Mouse (Mus musculus) subcutaneous adipose tissue, adult 2 months (tissue): Measurements from ENCODE around the gene Tspan13. TPM values are rescaled to one million over a fixed set of nuclear protein-coding genes. Genes with fewer than 3 reads are reported as not detected.

Source experiments
- polyA plus RNA-seq: library from polyadenylated mRNA; depleted of rRNA; stranded (reverse); fragments of >200 nt; gene quantifications from 2 replicates; pipeline ENCODE4 v1.2.3, GENCODE M21; 2012; ENCODE audit warnings: low replicate concordance; rRNA removed

Tspan13 gene
- polyA plus RNA-seq: 103 and 279 TPM in 2 replicates

DNA sequence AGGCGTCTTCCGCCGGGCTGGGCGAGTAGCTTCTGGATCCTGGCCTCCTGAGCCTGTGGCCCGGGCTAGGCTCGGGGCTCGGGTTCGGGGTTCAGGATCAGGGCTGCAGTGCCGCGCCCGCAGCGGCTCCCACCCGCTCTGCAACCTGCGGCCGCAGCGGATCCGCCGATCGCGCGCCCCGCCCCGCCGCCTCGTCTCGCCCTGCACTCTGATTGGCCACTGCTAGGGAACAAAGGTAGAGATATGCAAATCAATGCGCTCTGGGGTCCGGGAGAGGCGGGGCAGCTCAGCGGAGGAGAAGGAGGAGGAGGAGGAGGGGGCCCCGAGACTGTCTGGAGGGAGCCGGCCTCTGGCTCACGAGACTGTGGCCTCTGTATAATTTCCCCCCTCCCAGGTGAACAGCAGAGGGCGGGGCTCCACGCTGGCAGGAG is at the start of gene Tspan13:
Gene Tspan13 (minus strand): TSS at position 153 of the 431 bp plus-strand sequence.

DNA sequence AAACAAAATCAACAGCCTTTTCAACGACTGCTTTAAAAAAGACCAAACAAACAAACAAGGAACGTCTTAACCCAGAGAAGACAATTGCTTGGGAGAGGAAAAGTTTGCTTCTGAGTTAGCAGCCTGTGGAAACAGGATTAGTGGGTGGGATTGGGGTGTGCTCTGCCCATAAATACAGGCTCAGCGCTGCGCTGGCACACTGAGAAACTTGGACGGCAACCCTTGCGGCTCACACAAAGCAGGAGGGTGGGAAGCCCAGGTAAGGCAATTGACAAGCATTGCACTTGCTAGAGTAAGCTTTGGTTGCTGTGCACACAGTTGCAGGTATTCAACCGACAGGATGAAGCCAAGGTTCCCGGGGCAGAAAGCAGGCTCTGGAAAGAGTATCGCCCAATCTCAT is 49.6 kb downstream of the Tspan13 start, which contains the start of gene Agr2:
Gene Agr2 (plus strand): TSS at position 197 of the 400 bp plus-strand sequence.

Other genes with a start within 250 kb of the Tspan13 start
- not detected in 2 replicates for gene Agr3, start 116.9 kb downstream of the Tspan13 start, polyA plus RNA-seq
- gene Agr2, start 49.6 kb downstream of the Tspan13 start, polyA plus RNA-seq: 0.49 and 7.2 TPM in 2 replicates
- 12.8 and 18.5 TPM in 2 replicates for gene Ankmy2, start 114.6 kb upstream of the Tspan13 start, polyA plus RNA-seq
- 13.4 and 39.0 TPM in 2 replicates for gene Bzw2, start 115.6 kb upstream of the Tspan13 start, polyA plus RNA-seq
- gene Lrrc72, start 210.9 kb upstream of the Tspan13 start, polyA plus RNA-seq: not detected in 2 replicates